Mouse (Mus musculus): Measurements from ENCODE around the gene Dennd2d. TPM values are rescaled to one million over a fixed set of nuclear protein-coding genes. Genes with fewer than 3 reads are reported as not detected.

Dennd2d gene
- polyA plus RNA-seq (2014; fragmentation: Nextera tagmentation; extraction: Ambion mirVana), result 19.0 and 20.4 TPM in 2 replicates

- WGBS, result 1% methylated on average over 44 of the region's 44 CpGs
- peak within 1 kb of the TSS; percentile 46; the same call in 1 of the 2 replicates for H3K9ac ChIP-seq (replicated peaks; ENCODE audit: low read depth, low read length)
- no peaks in the 10 kb centered on the region for H3K9me3 ChIP-seq (ENCODE audit: control insufficient read depth, low read depth, low read length)
- 0 out of 2 replicates have a peak, but pooled peaks cover 2% of the 10 kb centered on the region for H3K4me1 ChIP-seq (ENCODE audit: control insufficient read depth, insufficient read depth, low read length)
- ATAC-seq (ENCODE audit: insufficient number of reproducible peaks, insufficient read depth, low FRiP score, low read depth), result peak; percentile 84
- H3K4me3 ChIP-seq (ENCODE audit: low read depth, low read length), result peak within 1 kb of the TSS; percentile 72
- H3K27ac ChIP-seq (ENCODE audit: low read length), result no peak within 1 kb of the TSS
- no peaks in the 10 kb centered on the region for H3K27me3 ChIP-seq (ENCODE audit: control insufficient read depth, insufficient read depth, low read length)
- peak within 1 kb of the TSS; percentile 93 for H3K4me2 ChIP-seq (replicated peaks; ENCODE audit: low read depth, low read length)
- no peaks in the 10 kb centered on the region for H3K36me3 ChIP-seq (ENCODE audit: control insufficient read depth, insufficient read depth, low read length)
These were observed at the start of gene Dennd2d for GRCm38 (mm10) chr3:106482281-106483081. Gene Dennd2d (plus strand): TSS chr3:106482405.

- ATAC-seq (ENCODE audit: insufficient number of reproducible peaks, insufficient read depth, low FRiP score, low read depth), result 0 out of 2 replicates have a peak, but pooled peaks have one; percentile 61
- Histone ChIP-seq H3K36me3 (ENCODE audit: control insufficient read depth, insufficient read depth, low read length) (no peaks in the 10 kb centered on the region), H3K9ac (replicated peaks; ENCODE audit: low read depth, low read length) (no peak overlapping the region), H3K27ac (ENCODE audit: low read length) (no peak overlapping the region), H3K4me1 (ENCODE audit: control insufficient read depth, insufficient read depth, low read length) (no peaks in the 10 kb centered on the region), H3K4me3 (ENCODE audit: low read depth, low read length) (no peak overlapping the region), H3K4me2 (replicated peaks; ENCODE audit: low read depth, low read length) (no peak overlapping the region), H3K27me3 (ENCODE audit: control insufficient read depth, insufficient read depth, low read length) (no peaks in the 10 kb centered on the region), H3K9me3 (ENCODE audit: control insufficient read depth, low read depth, low read length) (no peaks in the 10 kb centered on the region)
These were observed 33.6 kb upstream of the Dennd2d start for GRCm38 (mm10) chr3:106448571-106448970.

- Histone ChIP-seq H3K9ac (replicated peaks; ENCODE audit: low read depth, low read length) (no peak overlapping the region), H3K9me3 (ENCODE audit: control insufficient read depth, low read depth, low read length) (no peaks in the 10 kb centered on the region), H3K36me3 (ENCODE audit: control insufficient read depth, insufficient read depth, low read length) (no peaks in the 10 kb centered on the region), H3K4me1 (ENCODE audit: control insufficient read depth, insufficient read depth, low read length) (no peaks in the 10 kb centered on the region), H3K27ac (ENCODE audit: low read length) (no peak overlapping the region), H3K4me2 (replicated peaks; ENCODE audit: low read depth, low read length) (no peak overlapping the region), H3K27me3 (ENCODE audit: control insufficient read depth, insufficient read depth, low read length) (no peaks in the 10 kb centered on the region), H3K4me3 (ENCODE audit: low read depth, low read length) (no peak overlapping the region)
- ATAC-seq (ENCODE audit: insufficient number of reproducible peaks, insufficient read depth, low FRiP score, low read depth), result no peak
These were observed 33.2 kb upstream of the Dennd2d start for GRCm38 (mm10) chr3:106448995-106449394.

GRCm38 (mm10) chr3:106449567-106449966 lies 32.6 kb upstream of the Dennd2d start:
- no peak overlapping the region for H3K9ac ChIP-seq (replicated peaks; ENCODE audit: low read depth, low read length)
- no peak overlapping the region for H3K4me2 ChIP-seq (replicated peaks; ENCODE audit: low read depth, low read length)
- no peaks in the 10 kb centered on the region for H3K27me3 ChIP-seq (ENCODE audit: control insufficient read depth, insufficient read depth, low read length)
- H3K4me1 ChIP-seq (ENCODE audit: control insufficient read depth, insufficient read depth, low read length), result no peaks in the 10 kb centered on the region
- H3K27ac ChIP-seq (ENCODE audit: low read length), result no peak overlapping the region
- WGBS, result 77% methylated on average over 4 of the region's 4 CpGs
- H3K4me3 ChIP-seq (ENCODE audit: low read depth, low read length), result no peak overlapping the region
- ATAC-seq (ENCODE audit: insufficient number of reproducible peaks, insufficient read depth, low FRiP score, low read depth), result no peak
- no peaks in the 10 kb centered on the region for H3K9me3 ChIP-seq (ENCODE audit: control insufficient read depth, low read depth, low read length)
- no peaks in the 10 kb centered on the region for H3K36me3 ChIP-seq (ENCODE audit: control insufficient read depth, insufficient read depth, low read length)

GRCm38 (mm10) chr3:106452616-106453015 lies 29.6 kb upstream of the Dennd2d start:
- 72% methylated on average over 4 of the region's 4 CpGs for WGBS
- Histone ChIP-seq H3K36me3 (ENCODE audit: control insufficient read depth, insufficient read depth, low read length) (no peaks in the 10 kb centered on the region), H3K4me3 (ENCODE audit: low read depth, low read length) (no peak overlapping the region), H3K9me3 (ENCODE audit: control insufficient read depth, low read depth, low read length) (no peaks in the 10 kb centered on the region), H3K27me3 (ENCODE audit: control insufficient read depth, insufficient read depth, low read length) (no peaks in the 10 kb centered on the region), H3K4me1 (ENCODE audit: control insufficient read depth, insufficient read depth, low read length) (no peaks in the 10 kb centered on the region), H3K9ac (replicated peaks; ENCODE audit: low read depth, low read length) (no peak overlapping the region), H3K4me2 (replicated peaks; ENCODE audit: low read depth, low read length) (no peak overlapping the region), H3K27ac (ENCODE audit: low read length) (no peak overlapping the region)
- ATAC-seq (ENCODE audit: insufficient number of reproducible peaks, insufficient read depth, low FRiP score, low read depth), result no peak

GRCm38 (mm10) chr3:106457298-106457869 lies 24.8 kb upstream of the Dennd2d start:
- no peaks in the 10 kb centered on the region for H3K36me3 ChIP-seq (ENCODE audit: control insufficient read depth, insufficient read depth, low read length)
- no peak overlapping the region for H3K27ac ChIP-seq (ENCODE audit: low read length)
- no peaks in the 10 kb centered on the region for H3K9me3 ChIP-seq (ENCODE audit: control insufficient read depth, low read depth, low read length)
- no peak overlapping the region for H3K4me2 ChIP-seq (replicated peaks; ENCODE audit: low read depth, low read length)
- WGBS, result 64% methylated on average over 2 of the region's 2 CpGs
- H3K9ac ChIP-seq (replicated peaks; ENCODE audit: low read depth, low read length), result no peak overlapping the region
- no peak overlapping the region for H3K4me3 ChIP-seq (ENCODE audit: low read depth, low read length)
- no peaks in the 10 kb centered on the region for H3K4me1 ChIP-seq (ENCODE audit: control insufficient read depth, insufficient read depth, low read length)
- ATAC-seq (ENCODE audit: insufficient number of reproducible peaks, insufficient read depth, low FRiP score, low read depth), result peak; percentile 82
- no peaks in the 10 kb centered on the region for H3K27me3 ChIP-seq (ENCODE audit: control insufficient read depth, insufficient read depth, low read length)

- H3K36me3 ChIP-seq (ENCODE audit: control insufficient read depth, insufficient read depth, low read length), result no peaks in the 10 kb centered on the region
- ATAC-seq (ENCODE audit: insufficient number of reproducible peaks, insufficient read depth, low FRiP score, low read depth), result no peak
- 77% methylated on average over 2 of the region's 2 CpGs for WGBS
- no peaks in the 10 kb centered on the region for H3K27me3 ChIP-seq (ENCODE audit: control insufficient read depth, insufficient read depth, low read length)
- no peak overlapping the region for H3K4me3 ChIP-seq (ENCODE audit: low read depth, low read length)
- no peak overlapping the region for H3K27ac ChIP-seq (ENCODE audit: low read length)
- no peaks in the 10 kb centered on the region for H3K4me1 ChIP-seq (ENCODE audit: control insufficient read depth, insufficient read depth, low read length)
- H3K9me3 ChIP-seq (ENCODE audit: control insufficient read depth, low read depth, low read length), result no peaks in the 10 kb centered on the region
- H3K9ac ChIP-seq (replicated peaks; ENCODE audit: low read depth, low read length), result no peak overlapping the region
- no peak overlapping the region for H3K4me2 ChIP-seq (replicated peaks; ENCODE audit: low read depth, low read length)
These were observed 20.1 kb upstream of the Dennd2d start for GRCm38 (mm10) chr3:106462059-106462470.

- Histone ChIP-seq H3K4me2 (replicated peaks; ENCODE audit: low read depth, low read length) (no peak overlapping the region), H3K4me3 (ENCODE audit: low read depth, low read length) (no peak overlapping the region)
These were observed 19.7 kb upstream of the Dennd2d start for GRCm38 (mm10) chr3:106462493-106462892.

More at GRCm38 (mm10) chr3:106462493-106462892, 19.7 kb upstream of the Dennd2d start:
- 63% methylated on average over 3 of the region's 3 CpGs for WGBS
- Histone ChIP-seq H3K27me3 (ENCODE audit: control insufficient read depth, insufficient read depth, low read length) (no peaks in the 10 kb centered on the region), H3K36me3 (ENCODE audit: control insufficient read depth, insufficient read depth, low read length) (no peaks in the 10 kb centered on the region), H3K9me3 (ENCODE audit: control insufficient read depth, low read depth, low read length) (no peaks in the 10 kb centered on the region), H3K9ac (replicated peaks; ENCODE audit: low read depth, low read length) (no peak overlapping the region), H3K27ac (ENCODE audit: low read length) (no peak overlapping the region), H3K4me1 (ENCODE audit: control insufficient read depth, insufficient read depth, low read length) (no peaks in the 10 kb centered on the region)
- ATAC-seq (ENCODE audit: insufficient number of reproducible peaks, insufficient read depth, low FRiP score, low read depth), result no peak

All from stomach, embryonic 14.5 days (tissue).